Mouse (Mus musculus) kidney, postnatal 25 days (tissue): ENCODE results near the gene Ier3.
A peak's percentile ranks its signal among the peaks of the same experiment; 100 is the strongest.

ENCODE experiments used
- DNase-seq, 2 experiments: peaks; one replicate each; pipeline ENCODE4 v3.0.0; 2021; ENCODE audit warnings: mixed read lengths in 2 of 2

The Ier3 gene

DNA sequence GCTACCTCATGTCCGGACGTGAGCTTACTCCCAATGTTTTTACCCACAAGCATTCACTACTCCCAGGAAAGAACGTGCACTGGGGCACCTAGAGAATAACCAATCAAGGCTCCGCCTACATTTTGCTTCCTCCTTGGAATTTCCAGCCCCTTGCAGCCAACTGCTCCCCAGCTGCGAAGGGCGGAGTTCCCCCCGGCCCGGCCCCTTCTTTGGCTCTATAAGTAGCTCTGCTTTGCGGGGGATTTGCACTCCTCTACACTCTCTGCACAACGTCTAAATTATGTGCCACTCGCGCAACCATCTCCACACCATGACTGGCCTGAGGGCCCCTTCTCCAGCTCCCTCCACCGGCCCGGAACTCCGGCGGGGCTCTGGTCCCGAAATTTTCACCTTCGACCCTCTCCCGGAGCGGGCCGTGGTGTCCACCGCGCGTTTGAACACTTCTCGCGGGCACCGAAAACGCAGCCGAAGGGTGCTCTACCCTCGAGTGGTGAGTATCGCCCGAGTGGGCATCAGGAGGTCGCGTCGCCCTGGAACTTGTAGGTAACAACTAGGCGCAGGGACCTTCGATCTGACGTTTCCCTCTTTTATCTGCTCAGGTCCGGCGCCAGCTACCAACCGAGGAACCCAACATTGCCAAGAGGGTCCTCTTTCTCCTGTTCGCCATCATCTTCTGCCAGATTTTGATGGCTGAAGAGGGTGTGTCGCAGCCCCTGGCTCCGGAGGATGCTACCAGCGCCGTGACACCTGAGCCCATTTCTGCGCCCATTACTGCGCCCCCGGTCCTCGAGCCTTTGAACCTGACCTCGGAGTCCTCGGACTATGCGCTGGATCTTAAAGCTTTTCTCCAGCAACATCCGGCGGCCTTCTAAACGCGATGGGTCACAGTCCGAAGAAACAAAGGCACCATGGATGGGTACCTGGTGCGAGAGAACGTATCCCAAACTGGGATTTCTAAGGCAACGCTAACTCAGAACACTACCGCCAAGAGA is at the start of gene Ier3:
Ier3 (plus strand) TSS at position 246 of the 992 bp plus-strand sequence.
- DNase-seq = peak; percentile 92 to 97

DNA sequence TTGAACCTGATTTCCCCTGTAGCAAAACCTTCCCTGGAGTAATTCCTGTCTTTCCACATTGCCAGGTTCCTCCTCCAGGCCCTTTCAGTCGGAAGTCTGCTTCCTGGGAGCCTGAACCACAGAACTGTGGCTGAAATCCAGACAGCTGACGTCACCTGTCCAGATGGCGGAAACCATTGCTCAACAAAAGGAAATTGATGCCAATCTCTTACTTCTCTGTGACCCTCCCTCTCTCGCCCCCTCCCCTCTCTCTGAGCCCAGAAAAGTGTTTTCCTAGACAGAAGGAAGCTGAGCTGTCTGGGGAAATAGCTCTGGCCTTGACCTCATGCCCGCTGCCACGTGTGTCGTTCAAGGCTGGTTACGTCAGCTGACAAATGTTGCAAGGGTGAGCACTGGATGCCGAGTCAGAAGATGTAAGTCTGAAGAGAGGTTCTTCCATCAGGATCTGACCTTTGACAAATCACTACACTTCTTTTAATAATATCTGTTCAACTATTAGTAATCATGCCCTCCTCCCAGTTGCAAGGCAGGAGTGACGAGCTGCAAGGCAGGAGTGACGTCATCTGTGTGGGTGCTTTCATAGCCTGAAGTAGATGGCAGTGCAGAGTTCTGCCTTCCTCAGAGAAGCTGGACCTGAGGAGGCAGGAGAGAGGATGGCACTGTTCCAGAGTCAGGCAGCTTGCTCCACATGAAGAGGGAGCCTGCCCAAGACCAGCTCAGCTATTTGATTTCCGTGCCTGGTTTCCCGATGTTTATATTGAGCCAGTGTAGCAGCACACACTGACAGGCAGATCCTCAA is 44.5 kb upstream of the Ier3 start:
- DNase-seq = peak; percentile 78 to 81

DNA sequence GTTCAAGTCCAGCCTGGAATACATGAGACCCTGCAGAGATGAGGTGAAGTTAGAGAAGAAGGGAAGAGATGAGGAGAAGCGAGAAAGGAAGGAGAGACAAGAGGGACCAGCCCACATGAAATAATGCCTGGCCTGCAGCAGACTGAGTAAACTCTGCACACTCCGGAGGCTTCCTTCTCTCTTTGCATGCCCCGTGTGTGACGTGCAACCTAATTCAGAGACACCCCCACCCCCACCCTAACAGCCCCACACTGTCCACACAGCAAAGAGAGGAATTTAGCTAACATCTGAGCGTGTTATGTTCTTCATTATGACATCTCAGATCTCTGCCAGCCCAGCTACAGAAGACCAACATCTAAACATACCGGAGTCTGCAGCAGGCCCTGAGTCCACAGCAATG is 42.5 kb upstream of the Ier3 start:
- no peak for DNase-seq

DNA sequence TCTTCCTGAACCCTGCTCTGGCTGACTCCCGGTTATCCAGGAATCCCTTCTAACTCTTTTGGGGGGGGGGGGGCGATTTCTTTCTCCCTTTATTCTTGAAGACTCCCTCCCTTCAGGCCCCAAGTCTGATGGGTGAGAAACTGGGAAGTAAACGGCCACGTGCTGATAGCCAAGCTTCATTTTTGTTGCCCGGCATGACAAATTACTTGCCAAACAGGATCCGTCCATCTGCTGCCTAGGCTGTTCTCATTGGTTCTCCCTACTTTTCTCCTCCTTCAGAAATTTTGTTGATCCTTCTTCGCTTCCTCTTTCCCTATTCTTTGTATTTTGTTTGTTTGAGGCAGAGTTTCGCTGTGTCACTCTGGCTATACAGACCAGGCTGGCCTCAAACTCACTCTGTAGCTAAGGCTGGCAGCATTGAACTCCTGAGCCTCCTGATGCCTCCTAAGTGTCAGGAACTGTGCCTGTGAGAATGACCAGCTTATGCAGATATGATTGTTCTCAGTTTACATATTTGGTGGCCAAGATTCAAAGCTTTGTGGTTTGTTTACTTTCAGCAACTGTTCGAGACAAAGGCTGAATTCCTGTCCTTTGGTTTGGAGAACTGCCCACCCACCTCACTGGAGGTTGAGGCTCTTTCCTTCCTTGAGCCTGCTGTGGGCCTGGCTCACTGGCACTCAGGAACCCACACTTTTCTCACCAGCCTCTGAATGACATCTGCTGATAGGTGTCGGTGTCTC is 41.8 kb upstream of the Ier3 start:
- no peak for DNase-seq

DNA sequence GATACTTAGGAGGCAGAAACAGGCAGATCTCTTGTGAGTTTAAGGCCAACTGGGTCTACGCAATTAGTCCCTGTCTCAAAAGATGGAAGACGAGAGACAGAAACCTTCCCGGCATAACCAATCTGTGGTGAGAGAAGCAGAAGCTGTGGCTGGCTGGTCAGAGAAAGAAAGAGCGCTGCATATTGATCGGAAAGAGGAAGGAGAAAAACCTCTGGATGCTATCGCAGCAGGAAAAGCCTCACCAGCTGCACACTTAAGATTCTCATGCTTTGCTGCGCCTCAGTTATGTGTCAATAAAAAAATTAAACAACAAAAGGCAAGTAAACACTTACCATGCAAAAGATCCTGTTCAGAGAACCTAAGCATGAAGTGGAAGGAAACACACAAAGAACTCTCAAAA is 41.1 kb upstream of the Ier3 start:
- DNase-seq = no peak

DNA sequence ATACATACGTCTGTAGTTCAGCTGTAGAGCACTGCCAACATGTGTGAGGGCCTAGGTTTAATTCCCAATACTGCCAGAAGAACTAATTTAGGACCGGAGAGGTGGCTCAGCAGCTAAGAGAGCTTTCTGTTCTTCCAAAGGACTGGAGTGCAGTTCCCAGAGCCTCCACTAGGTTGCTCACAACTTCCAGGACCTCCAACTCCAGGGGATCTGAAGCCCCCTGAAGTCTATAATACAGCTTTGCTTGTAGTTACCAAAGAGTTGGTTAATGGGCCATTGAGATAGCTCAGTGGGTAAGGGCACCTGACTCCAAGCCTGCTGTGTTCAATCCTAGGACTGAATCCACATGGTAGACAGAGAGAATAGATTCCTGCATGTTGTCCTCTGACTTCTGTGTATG is 39.1 kb upstream of the Ier3 start:
- DNase-seq = peak in 1 of 2 experiments; percentile 48

DNA sequence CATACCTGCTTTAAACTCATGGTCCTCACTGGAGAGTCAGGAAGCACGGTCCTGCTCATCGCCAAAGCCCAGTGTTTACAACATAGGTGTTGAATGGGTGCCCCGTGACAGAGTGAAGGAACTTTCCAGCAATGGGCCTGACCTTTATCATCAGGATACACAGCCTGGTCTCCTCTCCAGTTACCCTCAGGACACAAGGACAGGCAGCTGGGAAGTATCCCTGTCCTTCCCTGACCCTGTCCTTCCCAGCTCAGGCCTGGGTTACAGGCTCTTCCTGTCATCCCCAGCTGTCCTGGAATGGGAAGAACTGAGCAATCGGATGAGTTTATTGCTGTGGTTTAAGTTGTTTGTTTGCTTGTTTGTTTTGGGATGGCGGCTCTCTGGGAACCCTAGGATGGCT is 38.6 kb upstream of the Ier3 start:
- peak in 1 of 2 experiments; percentile 65 for DNase-seq

DNA sequence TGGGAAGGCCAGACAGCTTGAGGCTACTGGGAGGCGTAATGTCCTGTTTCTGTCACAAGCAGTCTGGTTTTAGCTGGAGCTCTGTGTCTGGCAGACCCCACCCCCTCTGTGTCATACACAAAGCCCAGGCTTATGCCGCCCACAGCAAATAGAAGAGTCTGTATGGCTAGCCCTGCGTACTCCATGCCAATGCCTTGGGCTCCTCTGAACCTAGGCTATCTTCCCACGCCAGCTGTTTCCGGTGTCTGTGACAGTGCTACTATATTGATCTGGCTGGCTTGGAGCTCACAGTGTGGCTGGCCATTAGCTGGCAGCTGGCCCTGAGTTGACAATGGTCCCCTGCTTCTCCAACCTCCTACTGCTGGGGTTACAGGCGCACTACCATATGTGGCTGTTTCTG is 37.5 kb upstream of the Ier3 start:
- no peak for DNase-seq

DNA sequence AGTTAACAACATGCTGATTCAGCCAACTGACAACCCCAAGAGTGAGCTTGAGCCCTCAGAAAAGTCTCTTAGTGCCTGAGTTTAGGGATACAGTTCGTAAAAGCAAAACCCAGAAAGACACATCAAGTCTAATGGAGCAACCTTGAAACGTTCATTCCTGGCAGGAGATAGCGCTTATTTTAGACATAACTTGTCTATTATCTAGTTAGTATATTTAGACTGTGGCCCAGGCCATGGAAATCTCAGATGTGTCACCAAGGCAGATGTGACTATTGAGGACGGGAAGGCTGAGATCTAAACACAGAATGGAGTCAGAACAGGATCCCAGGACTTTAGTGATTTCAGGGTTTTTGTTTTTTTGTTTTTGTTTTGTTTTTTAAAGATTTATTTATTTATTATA is 36.3 kb upstream of the Ier3 start:
- DNase-seq = no peak

DNA sequence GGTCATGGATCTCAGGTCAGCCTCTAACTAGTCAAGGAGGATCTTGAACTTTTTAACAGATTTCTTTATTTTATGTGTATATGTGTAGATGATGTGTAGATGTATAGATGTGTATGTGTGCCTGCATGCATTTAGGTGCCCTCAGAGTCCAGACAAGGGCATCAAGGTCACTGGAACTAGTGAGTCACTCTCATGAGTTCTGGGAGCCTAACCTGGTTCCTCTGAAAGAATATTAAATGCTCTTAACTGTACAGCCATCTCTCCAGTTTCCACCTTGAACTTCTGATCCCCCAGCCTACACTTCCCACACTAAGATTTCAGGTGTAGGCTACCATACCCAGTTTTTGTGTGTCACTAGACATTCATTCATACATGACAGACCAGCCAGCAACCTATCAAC is 34.0 kb upstream of the Ier3 start:
- DNase-seq = no peak

DNA sequence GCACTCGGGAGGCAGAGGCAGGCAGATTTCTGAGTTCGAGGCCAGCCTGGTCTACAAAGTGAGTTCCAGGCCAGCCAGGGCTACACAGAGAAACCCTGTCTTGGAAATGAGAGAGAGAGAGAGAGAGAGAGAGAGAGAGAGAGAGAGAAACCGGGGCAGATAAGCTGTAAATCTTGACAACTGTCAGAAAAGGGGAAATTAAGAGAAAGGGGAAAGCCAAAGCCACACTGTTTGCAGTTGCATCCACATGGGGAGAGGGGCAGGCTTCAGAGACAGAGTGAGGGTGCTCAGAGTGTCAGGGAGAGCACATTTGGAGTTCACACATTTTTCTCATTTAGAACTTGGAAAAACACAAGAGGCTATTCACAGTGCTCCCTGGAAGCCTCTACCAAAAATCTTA is 33.5 kb upstream of the Ier3 start:
- no peak for DNase-seq

DNA sequence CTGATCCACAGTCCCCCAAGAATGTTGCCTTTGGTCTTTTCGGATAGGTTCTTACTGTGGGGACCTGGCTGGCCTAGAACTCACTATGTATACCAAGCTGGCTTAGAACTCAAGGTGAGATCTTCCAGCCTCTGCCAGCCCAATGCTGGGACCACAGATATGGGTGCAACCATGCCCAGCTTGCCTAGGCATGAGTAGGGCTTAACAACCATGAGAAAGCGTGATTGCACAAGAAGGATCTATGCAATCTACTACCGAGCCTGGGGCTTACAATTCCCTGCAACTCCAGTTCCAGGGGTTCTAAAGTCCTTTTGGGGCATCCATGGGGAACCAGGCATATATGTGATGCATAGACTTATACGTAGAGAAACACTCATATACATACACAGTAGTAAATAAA is 30.6 kb upstream of the Ier3 start:
- DNase-seq = peak in 1 of 2 experiments; percentile 22

DNA sequence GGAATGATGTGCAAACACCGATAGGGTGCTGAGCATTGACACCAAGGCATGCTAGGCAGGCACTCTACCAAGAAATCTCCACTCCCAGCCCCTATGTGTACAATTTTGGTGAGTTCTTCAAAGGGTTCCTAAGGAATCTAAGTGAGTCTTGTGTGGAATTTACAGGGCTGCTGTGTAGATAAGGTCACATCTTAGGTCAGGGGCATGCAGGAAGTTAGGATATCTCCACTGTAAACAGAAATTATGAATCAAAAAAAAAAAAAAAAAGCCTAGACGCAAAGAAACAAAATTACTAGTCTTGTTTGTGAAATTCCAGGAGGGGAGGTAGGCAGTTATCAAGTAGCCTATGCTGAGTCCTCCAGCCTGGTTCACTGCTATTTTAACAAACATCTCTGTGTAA is 28.6 kb upstream of the Ier3 start:
- DNase-seq = no peak

DNA sequence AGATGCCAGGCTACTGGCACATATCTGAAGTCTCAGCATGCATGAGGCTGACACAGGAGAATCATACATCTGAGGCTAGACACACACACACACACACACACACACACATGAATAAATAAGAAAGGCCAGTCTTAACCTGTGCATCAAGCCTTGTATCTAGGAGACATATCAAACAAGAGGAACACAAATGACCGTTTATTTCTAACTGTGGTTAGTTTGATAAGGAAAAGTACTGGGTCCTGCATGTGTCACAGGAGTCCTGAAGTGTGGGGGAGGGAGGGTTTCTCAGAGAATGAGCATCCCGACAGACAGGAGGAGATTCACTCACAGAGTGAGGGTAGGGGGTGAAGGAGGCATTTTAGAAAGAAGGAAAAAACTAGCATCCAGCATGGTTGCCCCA is 26.4 kb upstream of the Ier3 start:
- no peak for DNase-seq

DNA sequence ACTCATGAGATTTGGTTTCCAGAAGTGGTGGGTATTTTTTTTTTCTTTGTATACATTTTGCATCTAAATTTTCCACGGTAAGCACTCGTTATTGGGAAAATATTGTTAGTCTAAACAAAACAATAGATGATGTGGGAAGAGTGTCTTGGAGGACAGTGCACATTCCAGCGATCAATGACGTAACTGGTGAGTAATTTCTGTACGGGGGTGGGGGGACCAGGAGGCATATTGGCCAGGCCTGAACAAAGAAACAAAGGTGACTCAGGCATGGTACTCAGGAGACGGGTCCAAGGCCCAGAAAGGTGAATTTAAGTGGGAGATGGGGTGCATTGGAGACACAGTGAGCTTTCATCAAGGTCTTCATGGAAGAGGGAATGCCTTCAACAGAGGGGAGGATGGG is 25.8 kb upstream of the Ier3 start:
- DNase-seq = no peak

DNA sequence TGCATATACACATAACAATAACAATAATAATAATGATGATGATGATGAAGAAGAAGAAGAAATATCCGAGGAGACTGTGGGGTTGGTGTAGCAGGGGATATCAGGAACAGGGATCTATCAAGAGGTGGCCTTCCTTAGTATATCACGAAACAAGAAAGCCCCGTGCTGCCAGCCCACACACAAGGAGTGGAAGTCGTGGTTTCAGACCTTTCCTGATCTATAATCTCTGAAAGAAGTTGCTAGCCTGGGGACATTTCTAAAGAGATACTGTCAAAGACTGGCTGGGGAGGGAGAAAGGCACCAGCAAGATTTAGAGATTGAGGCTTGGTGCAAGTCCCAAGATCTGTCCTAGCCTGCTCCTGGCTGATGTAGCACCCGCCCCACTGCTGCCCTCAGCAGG is 24.6 kb upstream of the Ier3 start:
- peak in 1 of 2 experiments; percentile 21 for DNase-seq

DNA sequence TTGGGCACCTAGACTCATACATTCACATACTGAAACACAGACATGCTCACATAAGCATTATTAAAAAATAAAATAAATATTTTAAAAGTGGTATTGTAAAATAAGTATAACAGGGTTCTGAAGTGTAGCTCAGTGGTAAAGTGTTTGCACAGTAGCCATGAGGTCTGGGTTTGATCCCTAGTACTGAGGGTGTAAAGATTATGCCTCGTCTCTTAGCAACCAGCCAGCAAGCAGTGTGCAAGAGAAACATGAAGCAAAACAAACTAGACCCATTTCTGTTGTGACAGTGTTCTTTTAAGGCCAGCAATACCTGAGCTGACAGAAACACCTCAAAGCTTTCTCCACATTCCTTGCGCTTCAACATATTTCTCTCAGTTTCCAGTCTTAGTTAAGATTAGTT is 20.6 kb upstream of the Ier3 start:
- DNase-seq = no peak

DNA sequence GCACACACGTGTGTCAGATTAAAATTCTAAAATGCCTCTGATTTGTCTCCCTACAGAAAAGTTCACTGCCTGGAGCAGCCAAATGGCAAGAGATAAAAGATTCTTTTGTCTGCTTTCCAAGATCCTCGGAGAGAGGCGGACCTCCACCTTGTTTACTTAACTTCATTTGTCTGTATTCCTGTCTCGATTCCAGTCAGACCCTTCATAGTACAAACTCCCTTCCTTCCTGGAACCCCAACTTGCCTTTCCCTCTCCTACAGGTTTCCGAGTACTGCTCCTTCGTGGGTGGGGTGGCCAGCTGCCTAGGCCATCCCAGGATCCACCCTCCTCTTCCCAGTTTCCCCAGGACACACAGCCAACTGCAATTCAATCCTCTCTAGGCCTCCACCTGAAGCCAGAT is 18.5 kb upstream of the Ier3 start:
- peak in 1 of 2 experiments; percentile 69 for DNase-seq

DNA sequence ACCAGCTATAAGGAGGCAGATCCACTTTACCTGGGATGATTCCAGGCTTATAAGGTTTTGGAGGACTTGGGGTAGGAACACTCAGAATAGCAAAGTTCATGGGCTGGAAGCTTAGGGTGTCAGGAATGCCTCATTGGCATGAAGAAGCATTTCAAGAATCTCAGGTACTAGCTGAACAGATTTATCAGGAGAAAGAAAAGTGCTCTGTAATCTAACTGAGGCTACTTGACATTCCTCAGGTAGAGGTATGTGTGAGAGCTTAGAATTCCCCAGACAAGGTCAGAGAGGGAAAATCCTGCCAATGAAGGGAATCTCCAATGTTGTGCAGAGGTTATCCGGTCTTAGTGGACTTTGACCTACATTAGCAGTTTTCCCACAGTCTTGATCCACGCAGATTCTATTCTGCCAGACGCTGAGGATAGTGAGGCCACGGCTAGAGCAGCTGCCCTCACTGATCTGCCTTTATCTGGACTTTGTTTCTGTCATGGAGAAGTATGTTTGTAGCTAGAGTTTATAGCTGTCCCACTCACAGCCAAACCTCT is 17.6 kb upstream of the Ier3 start:
- DNase-seq = peak in 1 of 2 experiments; percentile 36

DNA sequence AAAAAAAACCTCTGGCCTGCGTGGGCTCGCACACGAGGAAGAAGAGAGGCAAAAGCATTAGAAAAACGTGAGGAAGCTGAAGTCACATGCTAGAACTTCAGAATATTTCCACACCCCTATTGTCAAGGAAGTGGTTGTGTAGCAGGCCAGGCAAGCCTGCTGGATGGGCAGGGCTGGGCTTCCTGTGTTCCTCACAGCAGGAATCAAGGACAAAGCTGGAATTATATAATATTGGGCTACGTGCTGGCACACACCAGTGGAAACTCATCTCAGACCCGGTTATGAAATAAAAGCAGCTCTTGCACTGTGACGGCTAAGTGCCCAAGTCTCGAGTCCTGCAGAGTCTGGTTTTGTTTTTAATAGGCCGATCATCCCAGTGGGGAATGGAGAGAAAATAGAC is 13.4 kb upstream of the Ier3 start:
- peak; percentile 54 to 90 for DNase-seq

DNA sequence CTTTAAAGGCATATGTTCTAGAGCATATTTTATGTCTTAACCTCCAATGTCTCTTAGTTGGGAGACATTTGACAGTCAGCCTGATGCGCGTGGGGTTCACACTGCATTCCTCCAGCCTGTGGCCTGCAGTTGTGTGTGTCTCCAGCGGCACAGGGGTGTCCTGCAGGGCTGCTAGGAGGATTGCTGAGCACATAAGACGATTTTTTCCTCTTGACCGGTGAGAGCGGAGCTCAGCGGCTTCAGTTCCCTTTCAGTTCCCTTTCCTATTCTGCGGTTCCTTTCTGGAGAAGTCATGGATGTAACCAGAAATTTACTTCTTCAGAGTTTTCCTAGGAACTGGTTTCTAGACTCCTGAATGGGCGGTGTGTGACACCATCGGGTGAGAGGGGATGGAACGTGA is 12.1 kb upstream of the Ier3 start:
- DNase-seq = no peak

DNA sequence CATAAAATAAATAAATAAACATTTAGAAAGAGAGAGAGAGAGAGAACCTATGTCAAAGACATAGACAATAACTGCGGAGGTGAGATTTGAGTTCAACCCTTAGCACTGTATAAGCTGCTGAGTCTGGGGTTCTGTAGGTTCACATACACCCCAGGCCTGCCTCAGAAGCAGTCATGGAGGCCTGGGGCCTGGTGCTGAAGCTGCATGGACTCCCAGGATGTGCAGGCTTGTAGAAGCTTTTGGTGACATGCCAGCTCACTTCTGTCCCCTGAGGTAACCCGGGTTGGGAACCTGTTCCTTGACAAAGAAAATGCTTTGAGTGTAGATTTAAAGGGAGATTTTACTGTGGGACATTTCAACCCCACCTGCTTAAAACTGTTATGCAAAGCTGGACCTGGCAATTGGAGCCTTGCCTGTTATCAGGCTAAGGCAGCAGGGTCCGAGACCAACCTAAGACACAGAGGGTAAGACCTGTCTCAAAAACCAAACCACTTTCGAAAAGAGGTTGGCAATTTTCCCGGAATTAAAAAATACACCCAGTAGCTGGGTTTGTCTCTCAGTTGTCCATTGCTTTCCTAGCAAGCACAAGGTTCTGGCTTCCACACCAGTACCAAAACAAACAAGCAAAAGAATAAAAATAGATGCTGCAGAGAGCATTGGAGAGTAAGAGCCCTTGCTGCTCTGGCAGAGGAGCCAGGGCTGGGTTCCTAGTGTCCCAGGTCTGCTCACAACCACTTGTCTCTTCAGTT is 10.4 kb upstream of the Ier3 start:
- DNase-seq = peak in 1 of 2 experiments; percentile 43
